ENCODE assay signal across 21 mouse cellular contexts in genomic region chr1:177737505-177738105, GRCm38 (mm10). TPM values are rescaled to one million over a fixed set of nuclear protein-coding genes. Genes with fewer than 3 reads are reported as not detected.
"Had no signal": no experiment of that assay in that cellular context is flagged by ENCODE, and none has a peak within 500 bp of the region (broad histone marks: within the 10 kb centered on the region; RNA-seq: fewer than 3 reads in every experiment).

No protein-coding gene starts in this region.

- H3K9ac ChIP-seq: intestine, embryonic 15.5 days; limb, embryonic 13.5 days; liver, embryonic 14.5 days; midbrain, embryonic 13.5 days; neural tube, embryonic 12.5 days; stomach, embryonic 15.5 days had no signal

- H3K4me3 ChIP-seq: intestine, embryonic 15.5 days; limb, embryonic 13.5 days; midbrain, embryonic 13.5 days; neural tube, embryonic 12.5 days; stomach, embryonic 15.5 days had no signal

- H3K9me3 ChIP-seq: intestine, embryonic 15.5 days; limb, embryonic 13.5 days; midbrain, embryonic 13.5 days; neural tube, embryonic 12.5 days; stomach, embryonic 15.5 days had no signal

- H3K27me3 ChIP-seq: intestine, embryonic 15.5 days; limb, embryonic 13.5 days; midbrain, embryonic 13.5 days; neural tube, embryonic 12.5 days; stomach, embryonic 15.5 days had no signal

- H3K36me3 ChIP-seq: intestine, embryonic 15.5 days; limb, embryonic 13.5 days; midbrain, embryonic 13.5 days; neural tube, embryonic 12.5 days; stomach, embryonic 15.5 days had no signal

- H3K27ac ChIP-seq: intestine, embryonic 15.5 days; limb, embryonic 13.5 days; liver, embryonic 14.5 days; midbrain, embryonic 13.5 days; neural tube, embryonic 12.5 days; stomach, embryonic 15.5 days had no signal

- H3K4me1 ChIP-seq: intestine, embryonic 15.5 days; limb, embryonic 13.5 days; midbrain, embryonic 13.5 days; neural tube, embryonic 12.5 days; stomach, embryonic 15.5 days had no signal

- H3K4me2 ChIP-seq: intestine, embryonic 15.5 days; limb, embryonic 13.5 days; midbrain, embryonic 13.5 days; neural tube, embryonic 12.5 days; stomach, embryonic 15.5 days had no signal

- ATAC-seq: intestine, embryonic 15.5 days; midbrain, embryonic 13.5 days had no signal

- DNase-seq: kidney, adult 18-20 months; kidney, postnatal 10 days; kidney, postnatal 4 days; left cerebral cortex, postnatal 4 days; lung, adult 18-20 months; right cerebral cortex, postnatal 14 days; thymus, postnatal 4 days had no signal

RNA-seq across cellular contexts. Expression of gene 1700016C15Rik, which starts 8.0 kb away (rescaled TPM):
- total RNA-seq: layer of hippocampus, adult 8-10 months; layer of hippocampus, postnatal 14 days; left cerebral cortex, adult 18-20 months; left cerebral cortex, postnatal 10 days; left cerebral cortex, postnatal 4 days; liver, adult 2 months; neutrophil, adult 5-6 weeks had no signal
- polyA plus RNA-seq: kidney, embryonic 14.5 days; limb, embryonic 13.5 days; liver, adult 2 months; liver, embryonic 14.5 days; midbrain, embryonic 13.5 days; spleen, adult 2 months; stomach, embryonic 15.5 days had no signal
